Mouse (Mus musculus) ovary, postnatal 14 days (tissue): ENCODE results near the gene Rtl6.

Experiments
- DNase-seq: peaks from one replicate; pipeline ENCODE4 v3.0.0; 2022; ENCODE audit warnings: low spot score

Gene Rtl6

GRCm38 (mm10) chr15:84557189-84557921 lies at the start of gene Rtl6:
TSS of gene Rtl6 (minus strand) at chr15:84557823.
- DNase-seq, result peak; percentile 73

GRCm38 (mm10) chr15:84603267-84603963 lies 45.8 kb upstream of the Rtl6 start:
- no peak for DNase-seq

GRCm38 (mm10) chr15:84600977-84601595 lies 43.5 kb upstream of the Rtl6 start:
- no peak for DNase-seq

GRCm38 (mm10) chr15:84598911-84599310 lies 41.3 kb upstream of the Rtl6 start:
- DNase-seq, result no peak

GRCm38 (mm10) chr15:84597816-84598215 lies 40.2 kb upstream of the Rtl6 start:
- no peak for DNase-seq

GRCm38 (mm10) chr15:84597021-84597420 lies 39.4 kb upstream of the Rtl6 start:
- no peak for DNase-seq

GRCm38 (mm10) chr15:84595241-84595945 lies 37.8 kb upstream of the Rtl6 start:
- DNase-seq, result no peak

- no peak for DNase-seq
Measured at GRCm38 (mm10) chr15:84593514-84593913, 35.9 kb upstream of the Rtl6 start.

- no peak for DNase-seq
Measured at GRCm38 (mm10) chr15:84592240-84592639, 34.6 kb upstream of the Rtl6 start.

- DNase-seq, result no peak
Measured at GRCm38 (mm10) chr15:84591573-84592139, 34.0 kb upstream of the Rtl6 start.

GRCm38 (mm10) chr15:84588371-84588821 lies 30.8 kb upstream of the Rtl6 start:
- DNase-seq, result no peak

- DNase-seq, result no peak
Measured at GRCm38 (mm10) chr15:84578607-84579006, 21.0 kb upstream of the Rtl6 start.

- no peak for DNase-seq
Measured at GRCm38 (mm10) chr15:84577019-84577418, 19.4 kb upstream of the Rtl6 start.

GRCm38 (mm10) chr15:84566568-84567110 lies 9.0 kb upstream of the Rtl6 start:
- DNase-seq, result no peak

GRCm38 (mm10) chr15:84561501-84561900 lies 3.9 kb upstream of the Rtl6 start:
- no peak for DNase-seq

GRCm38 (mm10) chr15:84556674-84557073 lies 949 bp downstream of the Rtl6 start:
- no peak for DNase-seq

- no peak for DNase-seq
Measured at GRCm38 (mm10) chr15:84551065-84551464, 6.6 kb downstream of the Rtl6 start.

GRCm38 (mm10) chr15:84549291-84549797 lies 8.3 kb downstream of the Rtl6 start:
- no peak for DNase-seq

GRCm38 (mm10) chr15:84546028-84546427 lies 11.6 kb downstream of the Rtl6 start:
- DNase-seq, result no peak

- DNase-seq, result no peak
Measured at GRCm38 (mm10) chr15:84541175-84541574, 16.4 kb downstream of the Rtl6 start.

- DNase-seq, result no peak
Measured at GRCm38 (mm10) chr15:84538974-84539588, 18.5 kb downstream of the Rtl6 start.
